Mouse (Mus musculus): ENCODE results near the gene C1s1. TPM values are rescaled to one million over a fixed set of nuclear protein-coding genes. Genes with fewer than 3 reads are reported as not detected.
"Not testable (repeated sequence)": the region's sequence is repeated elsewhere in the genome, so short reads cannot be mapped to it uniquely, and the experiment has no call there.

The C1s1 gene
- polyA plus RNA-seq, 1 experiment from 2014 or later = 9.0 TPM

GRCm38 (mm10) chr6:124552766-124553165 lies 10.6 kb upstream of the C1s1 start:
- H3K27ac ChIP-seq (replicated peaks) = no peak overlapping the region

GRCm38 (mm10) chr6:124549023-124549550 lies 6.9 kb upstream of the C1s1 start:
- H3K4me3 ChIP-seq (replicated peaks) = no peak overlapping the region
- H3K4me2 ChIP-seq (replicated peaks) = no peak overlapping the region
- ATAC-seq (ENCODE audit: insufficient number of reproducible peaks, low FRiP score, low TSS enrichment, low read depth) = no peak
- H3K36me3 ChIP-seq = no peaks in the 10 kb centered on the region
- H3K27me3 ChIP-seq = no peaks in the 10 kb centered on the region
- H3K9ac ChIP-seq = no peak overlapping the region
- no peaks in the 10 kb centered on the region for H3K4me1 ChIP-seq
- no peaks in the 10 kb centered on the region; the same call in 1 of the 2 replicates for H3K9me3 ChIP-seq (replicated peaks)
- WGBS = 85% methylated on average over 3 of the region's 3 CpGs
- H3K27ac ChIP-seq (replicated peaks) = no peak overlapping the region

More at GRCm38 (mm10) chr6:124552766-124553165, 10.6 kb upstream of the C1s1 start:
- Histone ChIP-seq H3K9ac (no peak overlapping the region), H3K4me1 (no peaks in the 10 kb centered on the region), H3K4me3 (replicated peaks) (no peak overlapping the region), H3K4me2 (replicated peaks) (no peak overlapping the region), H3K36me3 (no peaks in the 10 kb centered on the region), H3K9me3 (replicated peaks) (no peaks in the 10 kb centered on the region; the same call in 1 of the 2 replicates), H3K27me3 (no peaks in the 10 kb centered on the region)
- WGBS = 70% methylated on average over 22 of the region's 22 CpGs
- ATAC-seq (ENCODE audit: insufficient number of reproducible peaks, low FRiP score, low TSS enrichment, low read depth) = no peak

DNA sequence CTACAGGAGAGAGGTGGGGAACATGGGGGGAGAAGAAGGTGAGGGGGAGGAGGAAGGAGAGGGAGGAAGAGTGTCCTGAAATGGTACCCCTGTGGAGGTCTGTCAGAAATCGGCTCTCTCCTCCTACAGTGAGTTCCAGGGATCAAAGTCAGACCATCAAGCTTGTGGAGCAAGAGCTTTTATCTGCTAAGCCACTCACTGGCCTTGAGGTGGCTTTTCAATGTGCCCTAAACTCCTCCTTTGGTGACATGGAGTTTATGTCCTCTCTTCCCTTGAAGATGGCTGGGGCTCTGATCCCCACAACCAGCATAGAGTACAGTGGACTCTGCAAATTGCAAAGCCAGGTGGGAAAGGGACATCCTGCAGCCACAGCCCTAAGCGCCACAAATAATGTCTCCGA lies 5.8 kb upstream of the C1s1 start:
- H3K36me3 ChIP-seq; H3K4me2 ChIP-seq (replicated peaks); H3K4me3 ChIP-seq (replicated peaks); ATAC-seq (ENCODE audit: insufficient number of reproducible peaks, low FRiP score, low TSS enrichment, low read depth); H3K27ac ChIP-seq (replicated peaks); H3K4me1 ChIP-seq; H3K9me3 ChIP-seq (replicated peaks); H3K9ac ChIP-seq; H3K27me3 ChIP-seq: not testable (repeated sequence)
- 90% methylated on average over 3 of the region's 3 CpGs for WGBS

- no peak for ATAC-seq (ENCODE audit: insufficient number of reproducible peaks, low FRiP score, low TSS enrichment, low read depth)
- 73% methylated on average over 2 of the region's 2 CpGs for WGBS
Observed at GRCm38 (mm10) chr6:124545425-124545824, 3.3 kb upstream of the C1s1 start.

DNA sequence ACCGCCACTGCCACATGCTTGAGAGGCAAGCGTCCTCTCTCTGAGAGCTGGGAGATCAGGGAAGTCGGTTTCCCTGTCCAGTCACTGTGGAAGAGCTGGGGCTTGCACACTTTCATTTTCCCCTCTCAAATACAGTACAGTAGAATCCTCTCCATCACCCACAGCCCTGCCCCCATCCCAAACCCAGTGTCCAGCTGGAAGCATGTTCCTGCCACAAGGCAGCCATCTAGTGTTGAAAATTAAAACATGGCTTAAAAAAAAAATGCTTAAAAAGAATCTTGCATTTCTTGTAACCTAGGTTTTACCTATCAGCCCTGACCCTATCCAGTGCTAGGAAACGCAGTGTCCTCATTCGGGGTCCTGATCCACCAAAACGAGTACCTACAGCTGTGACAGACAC lies 2.3 kb upstream of the C1s1 start:
- no peak overlapping the region for H3K4me2 ChIP-seq (replicated peaks)
- WGBS = 74% methylated on average over 6 of the region's 6 CpGs
- H3K4me1 ChIP-seq = no peaks in the 10 kb centered on the region
- H3K27ac ChIP-seq (replicated peaks) = no peak overlapping the region
- H3K27me3 ChIP-seq = no peaks in the 10 kb centered on the region
- no peak overlapping the region for H3K9ac ChIP-seq
- no peak for ATAC-seq (ENCODE audit: insufficient number of reproducible peaks, low FRiP score, low TSS enrichment, low read depth)
- H3K4me3 ChIP-seq (replicated peaks) = no peak overlapping the region
- no peaks in the 10 kb centered on the region for H3K9me3 ChIP-seq (replicated peaks)
- H3K36me3 ChIP-seq = no peaks in the 10 kb centered on the region

More at GRCm38 (mm10) chr6:124545425-124545824, 3.3 kb upstream of the C1s1 start:
- Histone ChIP-seq H3K4me2 (replicated peaks) (no peak overlapping the region), H3K36me3 (no peaks in the 10 kb centered on the region), H3K27ac (replicated peaks) (no peak overlapping the region), H3K4me1 (no peaks in the 10 kb centered on the region), H3K4me3 (replicated peaks) (no peak overlapping the region), H3K9me3 (replicated peaks) (no peaks in the 10 kb centered on the region), H3K27me3 (no peaks in the 10 kb centered on the region), H3K9ac (no peak overlapping the region)

DNA sequence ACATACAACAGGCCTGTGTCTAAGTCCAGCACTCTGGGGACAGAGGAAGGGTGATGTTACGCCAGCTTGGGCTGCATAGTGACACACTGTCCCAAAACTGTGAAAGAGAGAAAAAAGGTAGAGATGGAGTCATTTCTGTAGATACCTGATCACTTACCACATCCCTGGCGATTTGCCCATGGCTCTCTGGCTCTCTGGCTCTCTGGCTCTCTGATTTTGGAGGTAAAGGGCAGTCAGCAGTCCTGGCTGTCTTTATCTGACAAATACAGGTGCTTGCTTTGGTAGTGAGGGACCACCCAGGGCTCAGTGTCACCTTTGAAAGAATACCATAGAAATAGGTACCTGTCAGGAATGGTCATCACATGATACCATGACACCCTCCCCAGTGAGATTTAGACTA lies 983 bp downstream of the C1s1 start:
- not testable (repeated sequence) for H3K4me2 ChIP-seq (replicated peaks); ATAC-seq (ENCODE audit: insufficient number of reproducible peaks, low FRiP score, low TSS enrichment, low read depth); H3K9ac ChIP-seq; H3K4me1 ChIP-seq; H3K4me3 ChIP-seq (replicated peaks); H3K27me3 ChIP-seq; H3K9me3 ChIP-seq (replicated peaks); H3K27ac ChIP-seq (replicated peaks); H3K36me3 ChIP-seq
- 78% methylated on average over 2 of the region's 2 CpGs for WGBS

DNA sequence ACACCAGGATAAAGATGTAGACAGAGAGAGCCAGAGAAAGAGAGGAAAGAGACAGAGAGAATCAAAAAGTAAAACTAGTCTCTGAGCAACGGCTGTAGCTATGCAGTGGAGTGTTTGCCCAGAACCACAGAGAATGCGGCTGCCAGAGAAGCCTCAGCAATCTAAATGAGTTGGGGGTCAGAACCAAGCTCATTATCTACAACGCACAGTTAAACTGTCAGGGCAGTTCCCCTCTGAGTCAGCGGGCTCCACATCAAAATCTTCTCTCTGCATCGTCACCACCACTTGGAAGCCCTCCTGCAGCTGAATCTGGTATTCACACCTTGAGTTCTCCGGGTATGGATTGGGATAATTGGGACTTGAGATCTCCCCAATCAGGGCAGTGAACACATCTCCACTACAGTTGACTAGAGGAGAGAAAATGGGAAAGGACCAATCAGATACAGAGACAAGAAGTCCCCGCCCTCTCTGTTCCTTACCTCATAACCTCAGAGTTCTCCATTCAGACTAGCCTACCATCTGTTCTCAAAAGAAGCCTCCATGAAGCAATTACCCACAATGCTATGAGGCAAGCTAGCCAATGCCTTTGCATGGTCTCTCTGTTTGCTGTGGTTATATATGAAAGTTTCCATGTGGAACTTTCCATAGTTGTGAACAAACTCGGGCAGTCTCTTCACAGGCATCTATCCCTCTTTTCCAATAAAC lies 5.9 kb downstream of the C1s1 start:
- H3K27me3 ChIP-seq; H3K4me2 ChIP-seq (replicated peaks); ATAC-seq (ENCODE audit: insufficient number of reproducible peaks, low FRiP score, low TSS enrichment, low read depth); H3K9ac ChIP-seq; H3K4me1 ChIP-seq; H3K27ac ChIP-seq (replicated peaks); H3K36me3 ChIP-seq; H3K9me3 ChIP-seq (replicated peaks); H3K4me3 ChIP-seq (replicated peaks): not testable (repeated sequence)
- 83% methylated on average over 8 of the region's 8 CpGs for WGBS

DNA sequence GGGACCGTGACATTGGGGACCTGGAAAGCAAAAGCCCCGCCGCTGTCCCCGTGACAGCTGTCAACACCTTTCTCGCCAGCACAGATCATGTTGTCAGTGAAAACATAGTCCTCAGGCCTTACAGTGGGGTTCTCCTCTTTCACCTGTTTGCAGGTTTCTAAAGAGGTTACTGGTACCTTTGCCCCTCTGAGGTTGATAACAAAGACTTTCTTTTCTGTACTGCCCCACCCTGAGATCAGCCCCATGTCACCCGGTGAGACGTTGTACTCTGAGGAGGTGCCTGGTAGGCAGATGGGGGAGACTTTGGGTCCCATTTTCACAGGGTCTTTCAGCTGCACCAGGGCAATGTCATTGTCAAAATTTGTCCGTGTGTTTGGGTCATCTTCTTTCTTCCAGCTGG lies 11.1 kb downstream of the C1s1 start:
- no peak overlapping the region for H3K4me2 ChIP-seq (replicated peaks)
- H3K4me1 ChIP-seq = no peaks in the 10 kb centered on the region
- H3K4me3 ChIP-seq (replicated peaks) = no peak overlapping the region
- H3K27me3 ChIP-seq = no peaks in the 10 kb centered on the region
- no peaks in the 10 kb centered on the region for H3K36me3 ChIP-seq
- no peak overlapping the region for H3K9ac ChIP-seq
- H3K9me3 ChIP-seq (replicated peaks) = no peaks in the 10 kb centered on the region
- WGBS = 80% methylated on average over 8 of the region's 8 CpGs
- H3K27ac ChIP-seq (replicated peaks) = no peak overlapping the region
- ATAC-seq (ENCODE audit: insufficient number of reproducible peaks, low FRiP score, low TSS enrichment, low read depth) = no peak

GRCm38 (mm10) chr6:124527881-124528280 lies 14.3 kb downstream of the C1s1 start:
- Histone ChIP-seq H3K27ac (replicated peaks) (no peak overlapping the region), H3K4me1 (no peaks in the 10 kb centered on the region), H3K9ac (no peak overlapping the region), H3K27me3 (no peaks in the 10 kb centered on the region), H3K36me3 (no peaks in the 10 kb centered on the region), H3K9me3 (replicated peaks) (no peaks in the 10 kb centered on the region), H3K4me2 (replicated peaks) (no peak overlapping the region), H3K4me3 (replicated peaks) (no peak overlapping the region)
- ATAC-seq (ENCODE audit: insufficient number of reproducible peaks, low FRiP score, low TSS enrichment, low read depth) = no peak
- WGBS = 70% methylated on average over 3 of the region's 3 CpGs

GRCm38 (mm10) chr6:124522082-124522481 lies 20.1 kb downstream of the C1s1 start:
- H3K27ac ChIP-seq (replicated peaks); H3K27me3 ChIP-seq; H3K9me3 ChIP-seq (replicated peaks); H3K4me1 ChIP-seq; H3K4me3 ChIP-seq (replicated peaks); H3K9ac ChIP-seq; H3K36me3 ChIP-seq; ATAC-seq (ENCODE audit: insufficient number of reproducible peaks, low FRiP score, low TSS enrichment, low read depth); H3K4me2 ChIP-seq (replicated peaks): not testable (repeated sequence)
- WGBS = 66% methylated on average over 7 of the region's 7 CpGs

- H3K36me3 ChIP-seq; H3K9ac ChIP-seq; H3K27ac ChIP-seq (replicated peaks); H3K27me3 ChIP-seq; H3K4me3 ChIP-seq (replicated peaks); H3K9me3 ChIP-seq (replicated peaks); H3K4me2 ChIP-seq (replicated peaks); ATAC-seq (ENCODE audit: insufficient number of reproducible peaks, low FRiP score, low TSS enrichment, low read depth); H3K4me1 ChIP-seq: not testable (repeated sequence)
- 92% methylated on average over 4 of the region's 4 CpGs for WGBS
Observed at GRCm38 (mm10) chr6:124517733-124518132, 24.4 kb downstream of the C1s1 start.

GRCm38 (mm10) chr6:124512355-124512836 lies 29.8 kb downstream of the C1s1 start, which contains the start of gene C1ra:
Gene C1ra, plus strand, starts transcription at chr6:124512405.
- no peaks in the 10 kb centered on the region for H3K27me3 ChIP-seq
- H3K9me3 ChIP-seq (replicated peaks) = no peaks in the 10 kb centered on the region
- peak within 1 kb of the TSS; percentile 47 for H3K4me2 ChIP-seq (replicated peaks)
- H3K9ac ChIP-seq = no peak within 1 kb of the TSS
- no peak for ATAC-seq (ENCODE audit: insufficient number of reproducible peaks, low FRiP score, low TSS enrichment, low read depth)
- H3K27ac ChIP-seq (replicated peaks) = no peak within 1 kb of the TSS
- peak within 1 kb of the TSS; percentile 29 for H3K4me3 ChIP-seq (replicated peaks)
- H3K4me1 ChIP-seq = no peaks in the 10 kb centered on the region
- no peaks in the 10 kb centered on the region for H3K36me3 ChIP-seq
- 7% methylated on average over 6 of the region's 6 CpGs for WGBS
